In genomic region chr1:73113137-73113536, GRCm38 (mm10) we compare ENCODE assay signal across 13 mouse cellular contexts.
DNase-seq lines count a peak whose midpoint lies in the region; ATAC-seq and TF ChIP-seq lines count a peak whose summit lies in the region.
"Had no signal": no experiment of that assay in that cellular context is flagged by ENCODE, and none has a peak within 500 bp of the region (broad histone marks: within the 10 kb centered on the region; RNA-seq: fewer than 3 reads in every experiment).

No protein-coding gene starts in this region.

- 81% methylated on average over 6 of the region's 6 CpGs for WGBS in limb, embryonic 14.5 days
- WGBS in limb, embryonic 10.5 days, result 90% methylated on average over 6 of the region's 6 CpGs
- WGBS in heart, embryonic 16.5 days, result 72% methylated on average over 6 of the region's 6 CpGs
- 89% methylated on average over 6 of the region's 6 CpGs for WGBS in hindbrain, embryonic 16.5 days
- WGBS in hindbrain, embryonic 14.5 days, result 97% methylated on average over 6 of the region's 6 CpGs

- H3K27ac ChIP-seq in limb, embryonic 14.5 days (replicated peaks; ENCODE audit: low read depth, low read length), result 0 out of 2 replicates have a peak overlapping the region, but pooled peaks have one; percentile 13
- H3K27ac ChIP-seq in limb, embryonic 10.5 days, result no peak overlapping the region
- peak overlapping the region; percentile 92 for H3K27ac ChIP-seq in brown adipose tissue, adult 24 weeks (replicated peaks; ENCODE audit: low read depth, low read length)
- H3K27ac ChIP-seq in heart, embryonic 16.5 days (ENCODE audit: low read length), result 0 out of 2 replicates have a peak overlapping the region, but pooled peaks have one; percentile 27
- H3K27ac ChIP-seq in hindbrain, embryonic 16.5 days (ENCODE audit: low read depth, low read length), result no peak overlapping the region
- no peak overlapping the region for H3K27ac ChIP-seq in hindbrain, embryonic 14.5 days
- H3K27ac ChIP-seq: embryonic facial prominence, embryonic 15.5 days had no signal

- H3K4me1 ChIP-seq in limb, embryonic 14.5 days (ENCODE audit: control insufficient read depth, insufficient read depth, low read length), result peaks cover 9% of the 10 kb centered on the region; the same call in 1 of the 2 replicates
- peaks cover 8% of the 10 kb centered on the region for H3K4me1 ChIP-seq in limb, embryonic 10.5 days
- peaks cover 13% of the 10 kb centered on the region for H3K4me1 ChIP-seq in brown adipose tissue, adult 24 weeks (ENCODE audit: control insufficient read depth, insufficient read depth, insufficient read length, low read length)
- no peaks in the 10 kb centered on the region; the same call in 1 of the 2 replicates for H3K4me1 ChIP-seq in heart, embryonic 16.5 days (ENCODE audit: control insufficient read depth, insufficient read depth, low read length)
- no peaks in the 10 kb centered on the region for H3K4me1 ChIP-seq in hindbrain, embryonic 16.5 days (ENCODE audit: control insufficient read depth, insufficient read depth, low read depth, low read length)
- H3K4me1 ChIP-seq in hindbrain, embryonic 14.5 days (replicated peaks; ENCODE audit: control insufficient read depth, insufficient read depth, low read length), result no peaks in the 10 kb centered on the region

- no peak for TF ChIP-seq POLR2A in limb, embryonic 14.5 days (IDR thresholded peaks at IDR 0.05; ENCODE audit: borderline replicate concordance, extremely low read depth, insufficient read depth, insufficient read length)

- no peaks in the 10 kb centered on the region for H3K36me3 ChIP-seq in limb, embryonic 14.5 days (ENCODE audit: control insufficient read depth, insufficient read depth, low read length)
- no peaks in the 10 kb centered on the region for H3K36me3 ChIP-seq in limb, embryonic 10.5 days
- H3K36me3 ChIP-seq in heart, embryonic 16.5 days (ENCODE audit: control insufficient read depth, insufficient read depth), result no peaks in the 10 kb centered on the region
- no peaks in the 10 kb centered on the region for H3K36me3 ChIP-seq in hindbrain, embryonic 16.5 days (ENCODE audit: control insufficient read depth, insufficient read depth, low read length)
- no peaks in the 10 kb centered on the region for H3K36me3 ChIP-seq in hindbrain, embryonic 14.5 days (replicated peaks; ENCODE audit: control insufficient read depth, insufficient read depth)
- H3K36me3 ChIP-seq: embryonic facial prominence, embryonic 15.5 days had no signal

- no peaks in the 10 kb centered on the region for H3K9me3 ChIP-seq in limb, embryonic 14.5 days (ENCODE audit: control insufficient read depth, low read length)
- H3K9me3 ChIP-seq in limb, embryonic 10.5 days (replicated peaks), result no peaks in the 10 kb centered on the region
- H3K9me3 ChIP-seq in heart, embryonic 16.5 days (replicated peaks; ENCODE audit: control insufficient read depth, low read length), result no peaks in the 10 kb centered on the region
- H3K9me3 ChIP-seq in hindbrain, embryonic 16.5 days (ENCODE audit: control insufficient read depth, low read length), result no peaks in the 10 kb centered on the region
- H3K9me3 ChIP-seq in hindbrain, embryonic 14.5 days (ENCODE audit: control insufficient read depth, low read length), result no peaks in the 10 kb centered on the region
- H3K9me3 ChIP-seq: embryonic facial prominence, embryonic 15.5 days had no signal

- H3K9ac ChIP-seq in limb, embryonic 14.5 days (ENCODE audit: low read depth, low read length, severe bottlenecking), result no peak overlapping the region
- no peak overlapping the region for H3K9ac ChIP-seq in heart, embryonic 16.5 days (ENCODE audit: low read length)
- H3K9ac ChIP-seq in hindbrain, embryonic 16.5 days (ENCODE audit: low read depth, low read length), result no peak overlapping the region
- H3K9ac ChIP-seq in hindbrain, embryonic 14.5 days, result no peak overlapping the region
- H3K9ac ChIP-seq: embryonic facial prominence, embryonic 15.5 days had no signal

- DNase-seq in gastrocnemius, adult 8-10 months (ENCODE audit: low spot score in 2 of 2), result peak; percentile 62 to 68
- DNase-seq in gastrocnemius, postnatal 4 days (ENCODE audit: low spot score in 2 of 2), result no peak
- DNase-seq in limb, embryonic 14.5 days (ENCODE audit: low spot score), result no peak
- DNase-seq in limb, embryonic 10.5 days (ENCODE audit: low spot score), result no peak
- no peak for DNase-seq in hindbrain, embryonic 14.5 days (ENCODE audit: low spot score)
- DNase-seq: cerebellum, adult 9-11 months; liver had no signal

- H3K27me3 ChIP-seq in limb, embryonic 14.5 days (ENCODE audit: control insufficient read depth, insufficient read depth, low read length), result no peaks in the 10 kb centered on the region
- no peaks in the 10 kb centered on the region for H3K27me3 ChIP-seq in limb, embryonic 10.5 days (ENCODE audit: low read depth, poor library complexity, severe bottlenecking)
- no peaks in the 10 kb centered on the region for H3K27me3 ChIP-seq in heart, embryonic 16.5 days (ENCODE audit: control insufficient read depth, insufficient read depth, low read length)
- H3K27me3 ChIP-seq in hindbrain, embryonic 16.5 days (replicated peaks; ENCODE audit: control insufficient read depth, insufficient read depth, low read length), result no peaks in the 10 kb centered on the region
- no peaks in the 10 kb centered on the region for H3K27me3 ChIP-seq in hindbrain, embryonic 14.5 days (ENCODE audit: control insufficient read depth, insufficient read depth, low read length)
- H3K27me3 ChIP-seq: embryonic facial prominence, embryonic 15.5 days had no signal

- H3K4me2 ChIP-seq in limb, embryonic 14.5 days (replicated peaks; ENCODE audit: low read depth, low read length, severe bottlenecking), result no peak overlapping the region
- no peak overlapping the region for H3K4me2 ChIP-seq in heart, embryonic 16.5 days (ENCODE audit: low read depth, low read length)
- H3K4me2 ChIP-seq in hindbrain, embryonic 16.5 days (ENCODE audit: low read length), result no peak overlapping the region
- H3K4me2 ChIP-seq in hindbrain, embryonic 14.5 days (replicated peaks), result no peak overlapping the region
- H3K4me2 ChIP-seq: embryonic facial prominence, embryonic 15.5 days had no signal

- ATAC-seq in limb, embryonic 14.5 days (ENCODE audit: low FRiP score, low read depth), result no peak
- ATAC-seq in heart, embryonic 16.5 days (replicated peaks; ENCODE audit: extremely low read depth, insufficient read depth, low FRiP score), result no peak
- ATAC-seq in hindbrain, embryonic 16.5 days, result no peak
- no peak for ATAC-seq in hindbrain, embryonic 14.5 days (ENCODE audit: low FRiP score)
- ATAC-seq: inflammation-experienced regulatory T-cells, adult 6 months had no signal

- H3K4me3 ChIP-seq in limb, embryonic 14.5 days (replicated peaks; ENCODE audit: low read length), result no peak overlapping the region
- no peak overlapping the region for H3K4me3 ChIP-seq in limb, embryonic 10.5 days
- H3K4me3 ChIP-seq in brown adipose tissue, adult 24 weeks (ENCODE audit: insufficient read depth, low read depth, low read length), result no peak overlapping the region
- no peak overlapping the region for H3K4me3 ChIP-seq in heart, embryonic 16.5 days (ENCODE audit: low read length)
- H3K4me3 ChIP-seq in hindbrain, embryonic 16.5 days (ENCODE audit: low read length), result no peak overlapping the region
- no peak overlapping the region for H3K4me3 ChIP-seq in hindbrain, embryonic 14.5 days (replicated peaks; ENCODE audit: low read length)
- H3K4me3 ChIP-seq: embryonic facial prominence, embryonic 15.5 days; myocyte had no signal

Comparison
In these comparisons a context has a peak if more than half of its experiments do, and no peak if none do; other contexts are left out.
1. DNase-seq: peak in gastrocnemius, adult 8-10 months (2 of 2); none in gastrocnemius, postnatal 4 days (0 of 2), limb, embryonic 14.5 days (single experiment), limb, embryonic 10.5 days (single experiment) and hindbrain, embryonic 14.5 days (single experiment).
2. H3K27ac ChIP-seq: peak in limb, embryonic 14.5 days (single experiment), brown adipose tissue, adult 24 weeks (single experiment) and heart, embryonic 16.5 days (single experiment); none in limb, embryonic 10.5 days (single experiment), hindbrain, embryonic 16.5 days (single experiment) and hindbrain, embryonic 14.5 days (single experiment).